Mouse (Mus musculus) testis, adult 2 months (tissue): ENCODE results near the gene Gpank1.

Source experiments
- CTCF ChIP-seq: fragments of 200-500 bp; IDR thresholded peaks from 2 replicates; pipeline ENCODE4 v1.5.1; 2012; ENCODE audit warnings: low read depth, mild to moderate bottlenecking, inconsistent platforms, low read length, moderate library complexity; ENCODE audit not compliant: control insufficient read depth, insufficient read depth, insufficient replicate concordance
- POLR2A ChIP-seq: fragments of 200-500 bp; IDR thresholded peaks from 2 replicates; pipeline ENCODE4 v1.6.1; 2012; ENCODE audit warnings: low read depth, mild to moderate bottlenecking, inconsistent platforms, low read length, moderate library complexity; ENCODE audit not compliant: control insufficient read depth

DNA sequence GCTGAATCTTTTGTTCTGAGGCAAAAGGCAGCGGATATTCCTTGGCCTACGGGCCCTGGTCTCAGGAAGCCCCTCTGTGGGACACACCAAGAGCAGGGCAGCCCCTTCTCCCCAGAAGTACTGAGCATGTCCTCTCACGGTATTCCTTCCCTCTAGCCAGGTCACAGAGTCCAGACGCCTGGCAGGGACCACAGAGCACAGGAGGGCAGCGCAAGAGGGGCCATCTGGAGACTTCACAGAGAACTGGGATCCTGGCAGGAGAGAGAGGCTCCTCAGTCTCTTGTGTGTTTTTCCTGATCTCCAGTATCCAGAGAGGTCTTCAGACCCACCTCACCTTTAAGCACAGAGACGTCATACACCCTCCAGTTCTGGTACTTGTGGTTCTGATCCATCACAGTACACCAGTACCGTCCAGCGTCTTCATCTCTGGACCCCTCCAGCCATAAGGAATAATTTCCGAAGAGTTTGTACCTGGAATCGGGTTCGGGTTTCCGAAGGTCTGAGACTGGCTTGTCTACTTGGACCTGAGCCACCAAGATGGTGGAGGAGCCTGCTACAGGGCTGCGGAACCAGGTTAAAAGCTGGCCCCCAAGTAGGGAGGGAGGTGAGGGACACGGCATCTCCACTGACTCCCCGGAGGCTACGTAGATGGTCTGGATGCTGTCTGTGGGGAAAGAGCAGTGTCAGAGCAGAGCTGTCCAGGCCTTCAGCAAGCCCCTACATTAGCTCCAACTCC is 38.2 kb upstream of the Gpank1 start:
- TF ChIP-seq CTCF: no peak
- no peak for TF ChIP-seq POLR2A
